Mouse (Mus musculus) CH12.LX (cell line): Measurements from ENCODE around the gene Asb16. TPM values are rescaled to one million over a fixed set of nuclear protein-coding genes. Genes with fewer than 3 reads are reported as not detected.

Source experiments
- DNase-seq: peaks from one replicate; pipeline ENCODE4 v3.0.0-alpha.2; 2013; ENCODE audit errors: extremely low read depth
- H3K27ac ChIP-seq: 2 replicates; pipeline ENCODE4 v1.5.1; 2012; ENCODE audit warnings: low read depth, mild to moderate bottlenecking, control low read depth, moderate library complexity; ENCODE audit not compliant: insufficient read depth
- H3K27me3 ChIP-seq: replicated peaks from 2 replicates; pipeline ENCODE3; 2012; ENCODE audit warnings: inconsistent platforms
- H3K36me3 ChIP-seq, 2 experiments: replicated peaks in 1 of 2; 2 replicates each; pipeline versions ENCODE3 to v1.6.1; 2012; ENCODE audit warnings: inconsistent platforms in 1 of 2, low read length in 1 of 2, mild to moderate bottlenecking in 1 of 2, mixed read lengths in 1 of 2, moderate library complexity in 1 of 2; ENCODE audit not compliant: control insufficient read depth in 1 of 2, insufficient read depth in 1 of 2
- H3K4me1 ChIP-seq, 2 experiments: 2 replicates each; pipeline ENCODE4 v1.6.1; 2012; ENCODE audit warnings: inconsistent platforms in 1 of 2, moderate library complexity in 1 of 2; ENCODE audit not compliant: insufficient read depth in 2 of 2, control insufficient read depth in 1 of 2
- H3K4me2 ChIP-seq: 2 replicates; pipeline ENCODE4 v1.6.1; 2012; ENCODE audit warnings: low read depth, mild to moderate bottlenecking, control low read depth; ENCODE audit not compliant: poor library complexity, insufficient read depth, severe bottlenecking
- H3K4me3 ChIP-seq, 3 experiments: fragments of 150-350 bp in 1 of 3; sonication (generic) in 1 of 3; replicated peaks in 1 of 3; 2 replicates each; pipeline versions ENCODE3 to v1.5.1; 2011 to 2012; ENCODE audit warnings: low read depth in 2 of 3, low read length in 2 of 3, mild to moderate bottlenecking in 2 of 3, moderate library complexity in 2 of 3, control low read depth in 1 of 3, improper control_type of control experiment in 1 of 3, inconsistent platforms in 1 of 3, mixed read lengths in 1 of 3; ENCODE audit not compliant: poor library complexity in 1 of 3
- H3K79me2 ChIP-seq: replicated peaks from 2 replicates; pipeline ENCODE4 v1.6.1; 2012; ENCODE audit warnings: mild to moderate bottlenecking, moderate library complexity; ENCODE audit not compliant: control insufficient read depth, poor library complexity, insufficient read depth, severe bottlenecking; ENCODE audit errors: extremely low read depth
- H3K9ac ChIP-seq: 2 replicates; pipeline ENCODE4 v1.6.1; 2012; ENCODE audit warnings: low read depth, mild to moderate bottlenecking, control low read depth, moderate library complexity; ENCODE audit not compliant: insufficient read depth
- H3K9me3 ChIP-seq: replicated peaks from 2 replicates; pipeline ENCODE3; 2012; ENCODE audit warnings: low read length, inconsistent platforms, mixed read lengths
- BHLHE40 ChIP-seq: IDR thresholded peaks from 2 replicates; pipeline ENCODE4 v1.6.1; 2011; ENCODE audit warnings: mild to moderate bottlenecking, low read depth, low read length, improper control_type of control experiment
- CHD1 ChIP-seq: IDR thresholded peaks from 2 replicates; pipeline ENCODE4 v1.6.1; 2012; ENCODE audit warnings: low read depth, low read length, improper control_type of control experiment, inconsistent platforms
- ELF1 ChIP-seq: IDR thresholded peaks from 2 replicates; pipeline ENCODE4 v1.6.1; 2014; ENCODE audit warnings: low read depth, mild to moderate bottlenecking, inconsistent platforms, low read length, improper control_type of control experiment
- ETS1 ChIP-seq: conservative IDR thresholded peaks from 2 replicates; pipeline ENCODE4 v1.6.1; 2012; ENCODE audit warnings: low read depth, mild to moderate bottlenecking, inconsistent platforms, low read length, improper control_type of control experiment, moderate library complexity
- JUN ChIP-seq: IDR thresholded peaks from 2 replicates; pipeline ENCODE4 v1.6.1; 2011; ENCODE audit warnings: low read depth, mild to moderate bottlenecking, low read length, improper control_type of control experiment, moderate library complexity; ENCODE audit not compliant: insufficient read depth
- JUND ChIP-seq: conservative IDR thresholded peaks from 2 replicates; pipeline ENCODE4 v1.6.1; 2011; ENCODE audit warnings: low read depth, low read length, improper control_type of control experiment
- NELFE ChIP-seq: IDR thresholded peaks from 2 replicates; pipeline ENCODE4 v1.6.1; 2011; ENCODE audit warnings: low read depth, low read length, improper control_type of control experiment
- NRF1 ChIP-seq: IDR thresholded peaks from 2 replicates; pipeline ENCODE4 v1.6.1; 2014; ENCODE audit warnings: low read depth, mild to moderate bottlenecking, inconsistent platforms, low read length, improper control_type of control experiment, moderate library complexity
- PAX5 ChIP-seq: IDR thresholded peaks from 2 replicates; pipeline ENCODE4 v1.6.1; 2012; ENCODE audit warnings: low read length, inconsistent platforms, mixed read lengths
- POLR2A ChIP-seq: IDR thresholded peaks from 2 replicates; pipeline ENCODE4 v1.6.1; 2011; ENCODE audit warnings: low read depth, mild to moderate bottlenecking, improper control_type of control experiment, low read length
- RAD21 ChIP-seq: IDR thresholded peaks from 2 replicates; pipeline ENCODE4 v1.6.1; 2011; ENCODE audit warnings: low read depth, mild to moderate bottlenecking, low read length, improper control_type of control experiment, moderate library complexity
- SIN3A ChIP-seq: IDR thresholded peaks from 2 replicates; pipeline ENCODE4 v1.6.1; 2012; ENCODE audit warnings: low read length, improper control_type of control experiment, inconsistent platforms
- TBP ChIP-seq: conservative IDR thresholded peaks from 2 replicates; pipeline ENCODE4 v1.6.1; 2011; ENCODE audit warnings: low read depth, low read length, improper control_type of control experiment
- TCF12 ChIP-seq: IDR thresholded peaks from 2 replicates; pipeline ENCODE4 v1.6.1; 2014; ENCODE audit warnings: low read depth, mild to moderate bottlenecking, inconsistent platforms, low read length, improper control_type of control experiment
- UBTF ChIP-seq: IDR thresholded peaks from 2 replicates; pipeline ENCODE4 v1.6.1; 2012; ENCODE audit warnings: low read depth, mild to moderate bottlenecking, inconsistent platforms, low read length, improper control_type of control experiment, moderate library complexity
- ZKSCAN1 ChIP-seq: IDR thresholded peaks from 2 replicates; pipeline ENCODE4 v1.6.1; 2012; ENCODE audit warnings: low read depth, inconsistent platforms, low read length, improper control_type of control experiment, borderline replicate concordance
- ZMIZ1 ChIP-seq: IDR thresholded peaks from 2 replicates; pipeline ENCODE4 v1.6.1; 2012; ENCODE audit warnings: low read depth, mild to moderate bottlenecking, inconsistent platforms, low read length, improper control_type of control experiment
- ZNF384 ChIP-seq: IDR thresholded peaks from 2 replicates; pipeline ENCODE4 v1.6.1; 2012; ENCODE audit warnings: low read depth, low read length, improper control_type of control experiment, inconsistent platforms
- dilution Hi-C: fragments of 300-500 bp; cut with MboI; formaldehyde crosslinking; loops from 2 replicates; pipeline ENCODE4 v1.14.3; 2020; ENCODE audit warnings: low sequenced_read_pairs; ENCODE audit not compliant: extremely low pct_unique_long_range_greater_than_20kb, extremely low pct_ligation_motif_present
- in situ Hi-C: fragments of 300-500 bp; cut with MboI; formaldehyde crosslinking; loops from 3 replicates; pipeline ENCODE4 v1.14.3; 2019; ENCODE audit warnings: low sequenced_read_pairs, low pct_ligation_motif_present, low pct_unique_long_range_greater_than_20kb, mixed read lengths
- polyA plus RNA-seq: library from polyadenylated mRNA; unstranded; fragments of >175 nt; gene quantifications from 2 replicates; pipeline ENCODE4 v1.2.1, GENCODE M21; 2012; ENCODE audit warnings: low read depth; ENCODE audit not compliant: insufficient read length
- total RNA-seq, 2 experiments: library from RNA; depleted of rRNA; stranded (reverse); fragments of 300-350 nt in 1 of 2; fragments of >200 nt in 1 of 2; gene quantifications; 2 replicates each; pipeline ENCODE4 v1.2.3; 2012 to 2014

The Asb16 gene
- total and polyA plus RNA-seq, 3 experiments: not detected

GRCm38 (mm10) chr11:102317901-102318575 lies 49.5 kb downstream of the Asb16 start (continued):
- TF ChIP-seq ZKSCAN1 (no peak), UBTF (peak; percentile 98), BHLHE40 (no peak), SIN3A (peak; percentile 20; the same call in 1 of the 2 replicates), JUN (no peak), NELFE (0 out of 2 replicates have a peak, but pooled peaks have one; percentile 6), PAX5 (no peak), NRF1 (no peak), ZNF384 (no peak), ELF1 (no peak)

DNA sequence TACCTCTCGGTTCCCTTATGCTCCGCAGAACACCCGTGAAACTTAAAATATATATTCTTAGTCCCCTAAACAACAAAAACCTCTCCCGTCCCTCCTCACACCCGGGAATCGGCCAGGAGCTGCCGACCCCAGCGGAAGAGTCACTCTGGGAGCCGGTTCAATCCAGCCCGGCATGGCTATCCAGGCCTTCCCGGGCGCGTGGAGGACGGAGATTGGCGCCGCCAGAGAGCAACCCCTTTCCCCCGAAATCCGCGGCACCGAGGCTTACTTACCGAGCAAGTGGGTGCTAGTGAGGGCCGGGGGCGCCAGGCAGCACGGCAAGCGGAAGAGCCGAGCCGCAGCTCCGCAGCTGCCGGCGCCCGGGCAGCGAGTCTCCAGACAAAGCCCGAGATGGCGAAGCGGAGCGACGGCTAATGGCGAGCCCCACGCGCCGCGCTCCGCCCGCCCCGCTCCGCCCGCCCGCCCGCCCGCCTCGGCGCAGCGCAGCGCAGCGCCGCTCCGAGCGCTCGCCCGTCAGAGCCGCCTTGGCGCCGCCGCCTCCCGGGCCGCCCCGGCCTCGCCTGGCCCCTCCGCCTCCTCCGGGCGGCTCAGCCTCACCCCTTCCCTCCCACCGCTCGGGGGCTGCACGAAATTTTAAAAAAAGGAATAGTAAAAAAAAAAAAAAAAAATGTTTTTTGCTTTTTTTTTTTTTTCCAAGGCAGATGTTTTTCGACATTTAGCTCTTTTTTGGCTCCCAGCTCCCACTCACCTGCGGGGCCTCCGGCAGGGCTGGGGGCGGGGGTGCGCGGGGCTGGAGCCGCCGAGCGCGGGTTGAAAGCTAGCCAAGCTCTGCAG lies 50.2 kb downstream of the Asb16 start:
- Histone ChIP-seq H3K27me3 (peaks cover 14% of the 10 kb centered on the region), H3K4me3 (peak overlapping the region; percentile 75 to 83 (median 79)), H3K4me1 (peaks cover 6 to 23% of the 10 kb centered on the region in 2 experiments), H3K4me2 (peak overlapping the region; percentile 52)
- in situ Hi-C loops: no loop called here
- dilution Hi-C loops: loop anchor here (25.0 kb wide), 1 partner anchor 94 kb away; the partner anchor contains the start of gene Slc25a39
- TF ChIP-seq POLR2A: peak; percentile 23
- no peak for TF ChIP-seq RAD21
- no peak for TF ChIP-seq ETS1
- peak; percentile 7; the same call in 1 of the 2 replicates for TF ChIP-seq TBP
- peak; percentile 78 for TF ChIP-seq ZNF384
- TF ChIP-seq CHD1: peak; percentile 91
- TF ChIP-seq JUND: no peak
- TF ChIP-seq ZMIZ1: 0 out of 2 replicates have a peak, but pooled peaks have one; percentile 5
- TF ChIP-seq UBTF: peak; percentile 84
- TF ChIP-seq TCF12: peak; percentile 22
- TF ChIP-seq, all 38 proteins: peak for 7
- Histone ChIP-seq H3K9me3 (no peaks in the 10 kb centered on the region), H3K36me3 (peaks cover 10 to 15% of the 10 kb centered on the region in 2 experiments), H3K9ac (peak overlapping the region; percentile 93), H3K27ac (peak overlapping the region; percentile 67), H3K79me2 (peaks cover 42% of the 10 kb centered on the region)
- peak; percentile 66 for DNase-seq
